Mouse (Mus musculus) bone marrow macrophage, adult 2 months (primary cell): ENCODE results near the gene S100a16.

Experiments used
- CTCF ChIP-seq: IDR thresholded peaks from 2 replicates; pipeline ENCODE4 v1.5.1; 2012; ENCODE audit warnings: low read depth, mild to moderate bottlenecking, low read length, moderate library complexity
- POLR2A ChIP-seq: IDR thresholded peaks from 2 replicates; pipeline ENCODE4 v1.6.1; 2012; ENCODE audit warnings: mild to moderate bottlenecking, low read depth, low read length, borderline replicate concordance

DNA sequence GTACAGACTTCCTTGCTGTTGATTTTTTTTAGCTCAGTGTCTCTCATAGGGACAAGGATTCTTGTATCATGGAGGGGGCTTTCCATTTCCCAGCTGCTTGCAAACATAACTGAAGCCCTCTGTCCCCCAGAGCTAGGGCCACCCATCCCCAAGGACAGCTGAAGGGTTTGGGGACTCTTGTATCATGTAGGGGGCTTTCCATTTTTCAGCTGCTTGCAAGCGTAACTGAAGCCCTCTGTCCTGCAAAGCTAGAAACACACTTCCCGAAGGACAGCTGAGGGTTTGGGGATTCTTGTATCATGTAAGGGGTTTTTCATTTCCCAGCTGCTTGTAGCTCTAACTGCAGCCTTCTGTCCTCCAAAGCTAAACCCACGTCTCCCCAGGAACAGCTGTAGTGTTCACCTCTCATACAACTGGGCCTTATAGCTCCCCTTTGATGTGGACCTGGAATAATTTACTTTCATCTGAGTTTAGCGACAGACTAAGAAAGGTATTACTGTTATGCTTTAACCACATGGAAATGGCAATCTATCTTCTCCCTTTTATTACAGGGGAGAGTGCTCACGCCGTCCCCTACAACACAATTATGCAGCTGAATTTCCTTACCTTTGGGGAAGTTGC is 23.1 kb downstream of the S100a16 start, which contains the start of gene S100a3:
- TF ChIP-seq CTCF: no peak
- TF ChIP-seq POLR2A: no peak
